Mouse (Mus musculus): ENCODE data around the gene Tmem8. TPM values are rescaled to one million over a fixed set of nuclear protein-coding genes. Genes with fewer than 3 reads are reported as not detected.

The Tmem8 gene
- polyA plus RNA-seq (2017; shearing (Covaris generic)) = 4.8 TPM

GRCm38 (mm10) chr17:26113181-26113948 is at the start of gene Tmem8:
Tmem8 (plus strand) TSS chr17:26113299.

GRCm38 (mm10) chr17:26068831-26069739 is 44.0 kb upstream of the Tmem8 start, which contains the start of gene Rab11fip3:
Rab11fip3 (minus strand) TSS chr17:26069555.

DNA sequence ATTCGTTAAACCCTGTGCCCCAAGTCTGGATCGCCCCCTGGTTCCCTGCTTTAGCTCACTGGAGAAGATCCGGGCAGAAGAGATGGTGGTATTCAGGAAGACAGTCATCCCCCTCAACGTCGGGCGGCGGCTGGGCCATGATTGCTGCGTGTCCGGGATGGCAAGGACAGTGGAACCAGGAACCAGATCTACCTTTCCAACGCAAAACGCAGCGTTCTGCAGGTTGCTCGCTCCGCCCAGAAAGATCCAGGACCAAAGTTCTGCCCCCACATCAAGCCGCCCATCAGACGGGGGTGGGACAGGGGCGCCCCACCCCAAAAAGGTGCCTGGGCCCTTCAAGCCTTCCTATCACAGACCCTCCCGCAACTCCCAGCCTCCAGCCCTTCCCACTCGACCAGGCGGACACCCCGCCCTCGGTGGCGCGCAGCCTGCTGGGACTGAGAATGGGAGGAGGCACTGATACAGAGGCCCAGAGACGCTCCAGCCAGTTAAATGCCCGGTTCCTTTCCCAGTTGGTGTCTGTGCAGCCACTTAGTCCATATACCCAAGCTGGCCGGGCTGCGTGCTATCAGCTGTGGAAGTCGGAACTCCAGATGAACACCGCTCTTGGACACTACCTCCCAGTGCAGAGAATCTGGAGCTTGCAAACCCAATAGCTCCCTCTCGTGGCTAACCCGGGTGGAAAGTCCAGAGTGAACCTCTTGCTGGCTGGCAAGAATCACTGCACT is 23.0 kb upstream of the Tmem8 start, which contains the start of gene Decr2:
TSS of gene Decr2 (minus strand) at position 433 of the 728 bp plus-strand sequence.

GRCm38 (mm10) chr17:26095121-26095740 is 17.9 kb upstream of the Tmem8 start, which contains the start of gene Nme4:
Nme4 (minus strand) TSS chr17:26095602.

GRCm38 (mm10) chr17:26123267-26123684 is 10.2 kb downstream of the Tmem8 start, which contains the start of gene Mrpl28:
Mrpl28 (plus strand) TSS chr17:26123500.

GRCm38 (mm10) chr17:26138239-26138836 is 25.2 kb downstream of the Tmem8 start, which contains the start of gene Axin1:
Axin1 (plus strand) TSS chr17:26138688.

Other genes starting within 250 kb of the Tmem8 start
- 2.4 TPM for gene Mcrip2, start 244.5 kb upstream of the Tmem8 start, polyA plus RNA-seq (2017; shearing (Covaris generic))
- gene Mettl26, start 238.2 kb upstream of the Tmem8 start, polyA plus RNA-seq (2017; shearing (Covaris generic)) = 112 TPM
- gene Wfikkn1, start 232.4 kb upstream of the Tmem8 start, polyA plus RNA-seq (2017; shearing (Covaris generic)) = 1.5 TPM
- 5.6 TPM for gene Rab40c, start 193.6 kb upstream of the Tmem8 start, polyA plus RNA-seq (2017; shearing (Covaris generic))
- gene Pigq, start 168.4 kb upstream of the Tmem8 start, polyA plus RNA-seq (2017; shearing (Covaris generic)) = 63.9 TPM
- gene Nhlrc4, start 168.3 kb upstream of the Tmem8 start, polyA plus RNA-seq (2017; shearing (Covaris generic)) = not detected
- gene A930017K11Rik, start 160.7 kb upstream of the Tmem8 start, polyA plus RNA-seq (2017; shearing (Covaris generic)) = not detected
- gene Capn15, start 127.5 kb upstream of the Tmem8 start, polyA plus RNA-seq (2017; shearing (Covaris generic)) = 14.6 TPM
- gene Rab11fip3, start 43.7 kb upstream of the Tmem8 start, polyA plus RNA-seq (2017; shearing (Covaris generic)) = 1.5 TPM
- 35.3 TPM for gene Decr2, start 23.0 kb upstream of the Tmem8 start, polyA plus RNA-seq (2017; shearing (Covaris generic))
- 2.0 TPM for gene Nme4, start 17.7 kb upstream of the Tmem8 start, polyA plus RNA-seq (2017; shearing (Covaris generic))
- gene Mrpl28, start 10.2 kb downstream of the Tmem8 start, polyA plus RNA-seq (2017; shearing (Covaris generic)) = 93.0 TPM
- gene Axin1, start 25.4 kb downstream of the Tmem8 start, polyA plus RNA-seq (2017; shearing (Covaris generic)) = 8.9 TPM
- not detected for gene Pdia2, start 85.8 kb downstream of the Tmem8 start, polyA plus RNA-seq (2017; shearing (Covaris generic))
- 17.6 TPM for gene Rgs11, start 89.7 kb downstream of the Tmem8 start, polyA plus RNA-seq (2017; shearing (Covaris generic))
- not detected for gene Arhgdig, start 94.5 kb downstream of the Tmem8 start, polyA plus RNA-seq (2017; shearing (Covaris generic))
- gene Fam234a, start 130.9 kb downstream of the Tmem8 start, polyA plus RNA-seq (2017; shearing (Covaris generic)) = 29.9 TPM
- 92.1 TPM for gene Luc7l, start 139.6 kb downstream of the Tmem8 start, polyA plus RNA-seq (2017; shearing (Covaris generic))

Data from CD4-positive, CD25-positive, alpha-beta regulatory T cell, adult 9 weeks (primary cell).